Mouse (Mus musculus) forebrain, embryonic 14.5 days (tissue): ENCODE results near the gene Spred3. TPM values are rescaled to one million over a fixed set of nuclear protein-coding genes. Genes with fewer than 3 reads are reported as not detected.

ENCODE experiments used
- ATAC-seq: fragments of 200-750 bp; cut with Nextera tagmentation; 2 replicates; pipeline ENCODE4 v1.8.0; 2017; ENCODE audit warnings: mild to moderate bottlenecking, moderate library complexity
- DNase-seq: peaks from one replicate; pipeline ENCODE4 v3.0.0-alpha.2; 2015; ENCODE audit warnings: low spot score
- H3K27ac ChIP-seq: fragments of 300-500 bp; sonication (generic); 2 replicates; pipeline ENCODE4 v1.5.1; 2014; ENCODE audit warnings: low read depth, mild to moderate bottlenecking, control low read depth, low read length, moderate library complexity
- H3K27me3 ChIP-seq: fragments of 300-500 bp; sonication (generic); replicated peaks from 2 replicates; pipeline ENCODE4 v1.6.1; 2014; ENCODE audit warnings: low read length, control low read depth, mixed read lengths; ENCODE audit not compliant: control insufficient read depth, insufficient read depth
- H3K36me3 ChIP-seq: fragments of 300-500 bp; sonication (generic); 2 replicates; pipeline ENCODE4 v1.6.1; 2014; ENCODE audit warnings: low read length, control low read depth; ENCODE audit not compliant: control insufficient read depth, insufficient read depth
- H3K4me1 ChIP-seq: fragments of 300-500 bp; sonication (generic); 2 replicates; pipeline ENCODE4 v1.6.1; 2014; ENCODE audit warnings: antibody characterized with exemption, low read length, control low read depth; ENCODE audit not compliant: control insufficient read depth, insufficient read depth
- H3K4me2 ChIP-seq: fragments of 300-500 bp; sonication (generic); 2 replicates; pipeline ENCODE4 v1.6.1; 2014; ENCODE audit warnings: mild to moderate bottlenecking, control low read depth, low read length
- H3K4me3 ChIP-seq: fragments of 300-500 bp; sonication (generic); 2 replicates; pipeline ENCODE4 v1.5.1; 2014; ENCODE audit warnings: low read depth, low read length, control low read depth
- H3K9ac ChIP-seq: fragments of 300-500 bp; sonication (generic); 2 replicates; pipeline ENCODE4 v1.6.1; 2014; ENCODE audit warnings: mild to moderate bottlenecking, low read length, control low read depth, moderate library complexity
- H3K9me3 ChIP-seq: fragments of 300-500 bp; sonication (generic); replicated peaks from 2 replicates; pipeline ENCODE4 v1.6.1; 2016; ENCODE audit warnings: low read length, control low read depth, mixed read lengths; ENCODE audit not compliant: control insufficient read depth
- WGBS: fragments of 180-500 bp; shearing (Covaris S2); extraction: QIAGEN DNeasy Blood & Tissue Kit; methylation state at CpG from one replicate; pipeline ENCODE4 v1.1.7; 2014; 5-methylcytosine and 5-hydroxymethylcytosine counted together
- polyA plus RNA-seq: library from polyadenylated mRNA; unstranded; fragments of >200 nt; fragmentation: Nextera tagmentation; extraction: Ambion mirVana; gene quantifications from 2 replicates; pipeline ENCODE4 v1.2.1, GENCODE M21; 2014

Gene Spred3
- polyA plus RNA-seq, 1 experiment from 2014 or later = 4.4 TPM

- no peak for DNase-seq
- Histone ChIP-seq H3K27me3 (0 out of 2 replicates have a peak, but pooled peaks cover 7% of the 10 kb centered on the region), H3K4me3 (no peak overlapping the region), H3K4me2 (no peak overlapping the region), H3K36me3 (peaks cover 19% of the 10 kb centered on the region), H3K9me3 (no peaks in the 10 kb centered on the region), H3K4me1 (no peaks in the 10 kb centered on the region), H3K9ac (no peak overlapping the region), H3K27ac (no peak overlapping the region)
- 84% methylated on average over 5 of the region's 5 CpGs for WGBS
- ATAC-seq = no peak
Observed at GRCm38 (mm10) chr7:29162294-29162693, 7.9 kb downstream of the Spred3 start.

- H3K36me3 ChIP-seq = peaks cover 9% of the 10 kb centered on the region
- no peaks in the 10 kb centered on the region for H3K9me3 ChIP-seq
- H3K27ac ChIP-seq = no peak overlapping the region
- no peak overlapping the region for H3K4me3 ChIP-seq
- no peak for DNase-seq
- no peak overlapping the region for H3K9ac ChIP-seq
- H3K27me3 ChIP-seq = 0 out of 2 replicates have a peak, but pooled peaks cover 7% of the 10 kb centered on the region
- H3K4me1 ChIP-seq = no peaks in the 10 kb centered on the region
- no peak overlapping the region for H3K4me2 ChIP-seq
- no peak for ATAC-seq
- 0% methylated on average over 5 of the region's 5 CpGs for WGBS
Observed at GRCm38 (mm10) chr7:29158264-29158663, 11.9 kb downstream of the Spred3 start.

GRCm38 (mm10) chr7:29155838-29156782 lies 14.1 kb downstream of the Spred3 start, which contains the start of gene Fam98c:
TSS of gene Fam98c (minus strand) at chr7:29156234.
- H3K4me1 ChIP-seq = no peaks in the 10 kb centered on the region
- DNase-seq (peak; percentile 87), ATAC-seq (peak; percentile 88)
- 0 out of 2 replicates have a peak, but pooled peaks cover 7% of the 10 kb centered on the region for H3K27me3 ChIP-seq
- H3K36me3 ChIP-seq = no peaks in the 10 kb centered on the region; the same call in 1 of the 2 replicates
- WGBS = 4% methylated on average over 67 of the region's 68 CpGs
- peak within 1 kb of the TSS; percentile 89 for H3K27ac ChIP-seq
- peak within 1 kb of the TSS; percentile 92 for H3K4me2 ChIP-seq
- H3K9ac ChIP-seq = peak within 1 kb of the TSS; percentile 77
- H3K4me3 ChIP-seq = peak within 1 kb of the TSS; percentile 76
- no peaks in the 10 kb centered on the region for H3K9me3 ChIP-seq

- H3K4me2 ChIP-seq = peak overlapping the region; percentile 92
- DNase-seq (peak; percentile 90), ATAC-seq (peak; percentile 93)
- peak overlapping the region; percentile 89 for H3K27ac ChIP-seq
- H3K9ac ChIP-seq = peak overlapping the region; percentile 77
- H3K36me3 ChIP-seq = no peaks in the 10 kb centered on the region
- WGBS = 8% methylated on average over 37 of the region's 37 CpGs
- H3K4me1 ChIP-seq = no peaks in the 10 kb centered on the region
- no peaks in the 10 kb centered on the region for H3K9me3 ChIP-seq
- H3K4me3 ChIP-seq = peak overlapping the region; percentile 76
- H3K27me3 ChIP-seq = 0 out of 2 replicates have a peak, but pooled peaks cover 7% of the 10 kb centered on the region
Observed at GRCm38 (mm10) chr7:29155196-29155837, 14.9 kb downstream of the Spred3 start.

- 0 out of 2 replicates have a peak, but pooled peaks cover 7% of the 10 kb centered on the region for H3K27me3 ChIP-seq
- H3K9me3 ChIP-seq = no peaks in the 10 kb centered on the region
- no peak overlapping the region for H3K27ac ChIP-seq
- DNase-seq (no peak), ATAC-seq (no peak)
- WGBS = 96% methylated on average over 14 of the region's 14 CpGs
- H3K4me3 ChIP-seq = no peak overlapping the region
- H3K4me1 ChIP-seq = no peaks in the 10 kb centered on the region
- H3K36me3 ChIP-seq = no peaks in the 10 kb centered on the region
- H3K4me2 ChIP-seq = no peak overlapping the region
- H3K9ac ChIP-seq = no peak overlapping the region
Observed at GRCm38 (mm10) chr7:29154018-29154720, 16.0 kb downstream of the Spred3 start.

GRCm38 (mm10) chr7:29151486-29151885 lies 18.7 kb downstream of the Spred3 start:
- ATAC-seq (no peak), DNase-seq (no peak)
- Histone ChIP-seq H3K36me3 (no peaks in the 10 kb centered on the region), H3K4me3 (no peak overlapping the region), H3K4me2 (no peak overlapping the region), H3K4me1 (no peaks in the 10 kb centered on the region), H3K27ac (no peak overlapping the region), H3K9me3 (no peaks in the 10 kb centered on the region), H3K9ac (no peak overlapping the region), H3K27me3 (no peaks in the 10 kb centered on the region)
- 68% methylated on average over 10 of the region's 10 CpGs for WGBS

GRCm38 (mm10) chr7:29148771-29149170 lies 21.4 kb downstream of the Spred3 start:
- Histone ChIP-seq H3K4me1 (no peaks in the 10 kb centered on the region), H3K36me3 (no peaks in the 10 kb centered on the region), H3K4me2 (no peak overlapping the region), H3K27ac (no peak overlapping the region), H3K4me3 (no peak overlapping the region), H3K9ac (no peak overlapping the region), H3K27me3 (no peaks in the 10 kb centered on the region), H3K9me3 (no peaks in the 10 kb centered on the region)
- 93% methylated on average over 15 of the region's 15 CpGs for WGBS
- ATAC-seq (no peak), DNase-seq (no peak)

GRCm38 (mm10) chr7:29146625-29147367 lies 23.4 kb downstream of the Spred3 start:
- WGBS = 90% methylated on average over 7 of the region's 7 CpGs
- H3K36me3 ChIP-seq = no peaks in the 10 kb centered on the region
- H3K4me2 ChIP-seq = no peak overlapping the region
- no peaks in the 10 kb centered on the region for H3K27me3 ChIP-seq
- H3K27ac ChIP-seq = no peak overlapping the region
- DNase-seq (no peak), ATAC-seq (no peak)
- no peak overlapping the region for H3K4me3 ChIP-seq
- no peaks in the 10 kb centered on the region for H3K4me1 ChIP-seq
- no peak overlapping the region for H3K9ac ChIP-seq
- no peaks in the 10 kb centered on the region for H3K9me3 ChIP-seq
